Mouse (Mus musculus) kidney, postnatal 25 days (tissue): ENCODE measurements around the gene Golim4.
A peak's percentile ranks its signal among the peaks of the same experiment; 100 is the strongest.

ENCODE experiments used
- DNase-seq, 2 experiments: peaks; one replicate each; pipeline ENCODE4 v3.0.0; 2021; ENCODE audit warnings: mixed read lengths in 2 of 2

The Golim4 gene

GRCm38 (mm10) chr3:75917770-75918503, 38.8 kb downstream of the Golim4 start:
- no peak for DNase-seq

GRCm38 (mm10) chr3:75912786-75913185, 44.0 kb downstream of the Golim4 start:
- no peak for DNase-seq

GRCm38 (mm10) chr3:75910768-75911167, 46.0 kb downstream of the Golim4 start:
- DNase-seq, result no peak

GRCm38 (mm10) chr3:75910257-75910656, 46.5 kb downstream of the Golim4 start:
- DNase-seq, result no peak

- no peak for DNase-seq
These were observed 54.7 kb downstream of the Golim4 start for GRCm38 (mm10) chr3:75901903-75902598.

- no peak for DNase-seq
These were observed 61.7 kb downstream of the Golim4 start for GRCm38 (mm10) chr3:75895075-75895474.

- DNase-seq, result no peak
These were observed 65.2 kb downstream of the Golim4 start for GRCm38 (mm10) chr3:75891581-75891980.

- DNase-seq, result no peak
These were observed 67.4 kb downstream of the Golim4 start for GRCm38 (mm10) chr3:75889323-75889722.

- DNase-seq, result no peak
These were observed 75.2 kb downstream of the Golim4 start for GRCm38 (mm10) chr3:75881582-75881981.

- DNase-seq, result no peak
These were observed 77.5 kb downstream of the Golim4 start for GRCm38 (mm10) chr3:75879269-75879668.

- no peak for DNase-seq
These were observed 87.9 kb downstream of the Golim4 start for GRCm38 (mm10) chr3:75868886-75869285.

- DNase-seq, result peak in 1 of 2 experiments; percentile 21
These were observed 92.5 kb downstream of the Golim4 start for GRCm38 (mm10) chr3:75864203-75864602.

- peak; percentile 35 to 73 for DNase-seq
These were observed 95.1 kb downstream of the Golim4 start for GRCm38 (mm10) chr3:75861677-75862076.

- peak; percentile 8 to 59 for DNase-seq
These were observed 96.0 kb downstream of the Golim4 start for GRCm38 (mm10) chr3:75860760-75861159.

- DNase-seq, result peak in 1 of 2 experiments; percentile 3
These were observed 121.3 kb downstream of the Golim4 start for GRCm38 (mm10) chr3:75835286-75835967.

GRCm38 (mm10) chr3:75834827-75835226, 121.9 kb downstream of the Golim4 start:
- no peak for DNase-seq
